Mouse (Mus musculus): ENCODE measurements at regions not wholly inside any gene's neighbourhood (a gene's known extent, or its start where the extent isn't known, plus 50 kb on each side); places are given as distances from the start of the nearest gene placed in this dataset.
A peak's percentile ranks its signal among the peaks of the same experiment; 100 is the strongest.
"Not testable (repeated sequence)": the region's sequence is repeated elsewhere in the genome, so short reads cannot be mapped to it uniquely, and the experiment has no call there.

DNA sequence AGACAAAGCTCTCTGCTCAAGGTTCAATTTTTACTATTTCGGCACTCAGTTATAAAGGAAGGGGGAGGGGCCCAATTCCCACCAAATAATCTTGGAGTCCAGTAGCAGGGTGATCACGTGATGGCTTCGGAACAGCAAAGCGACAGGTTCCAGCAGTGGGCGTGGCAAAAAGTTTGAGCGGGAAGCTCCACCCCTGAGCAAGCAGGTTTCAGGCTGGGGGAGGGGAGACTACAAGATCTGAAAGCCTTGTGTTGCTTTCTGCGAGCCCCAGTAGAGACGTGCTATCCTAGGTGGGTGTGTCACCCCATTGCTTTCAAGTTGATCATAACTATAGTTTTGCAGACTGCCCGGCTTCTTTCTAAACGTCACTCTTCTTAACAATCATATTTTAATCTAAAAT lies 106.8 kb upstream of the Supt20 start:
- not testable (repeated sequence) for DNase-seq (ENCODE audit: low spot score, missing footprints); H3K4me3 ChIP-seq (ENCODE audit: low read depth, low read length); ATAC-seq (ENCODE audit: low FRiP score); H3K36me3 ChIP-seq (ENCODE audit: control insufficient read depth, insufficient read depth, low read length); H3K4me2 ChIP-seq; H3K9me3 ChIP-seq (ENCODE audit: control insufficient read depth, low read length); H3K9ac ChIP-seq (ENCODE audit: low read length); H3K27ac ChIP-seq (ENCODE audit: low read depth, low read length); H3K27me3 ChIP-seq (ENCODE audit: control insufficient read depth, insufficient read depth, low read length); H3K4me1 ChIP-seq (ENCODE audit: control insufficient read depth, insufficient read depth, low read length)
- 85% methylated on average over 9 of the region's 10 CpGs for WGBS

DNA sequence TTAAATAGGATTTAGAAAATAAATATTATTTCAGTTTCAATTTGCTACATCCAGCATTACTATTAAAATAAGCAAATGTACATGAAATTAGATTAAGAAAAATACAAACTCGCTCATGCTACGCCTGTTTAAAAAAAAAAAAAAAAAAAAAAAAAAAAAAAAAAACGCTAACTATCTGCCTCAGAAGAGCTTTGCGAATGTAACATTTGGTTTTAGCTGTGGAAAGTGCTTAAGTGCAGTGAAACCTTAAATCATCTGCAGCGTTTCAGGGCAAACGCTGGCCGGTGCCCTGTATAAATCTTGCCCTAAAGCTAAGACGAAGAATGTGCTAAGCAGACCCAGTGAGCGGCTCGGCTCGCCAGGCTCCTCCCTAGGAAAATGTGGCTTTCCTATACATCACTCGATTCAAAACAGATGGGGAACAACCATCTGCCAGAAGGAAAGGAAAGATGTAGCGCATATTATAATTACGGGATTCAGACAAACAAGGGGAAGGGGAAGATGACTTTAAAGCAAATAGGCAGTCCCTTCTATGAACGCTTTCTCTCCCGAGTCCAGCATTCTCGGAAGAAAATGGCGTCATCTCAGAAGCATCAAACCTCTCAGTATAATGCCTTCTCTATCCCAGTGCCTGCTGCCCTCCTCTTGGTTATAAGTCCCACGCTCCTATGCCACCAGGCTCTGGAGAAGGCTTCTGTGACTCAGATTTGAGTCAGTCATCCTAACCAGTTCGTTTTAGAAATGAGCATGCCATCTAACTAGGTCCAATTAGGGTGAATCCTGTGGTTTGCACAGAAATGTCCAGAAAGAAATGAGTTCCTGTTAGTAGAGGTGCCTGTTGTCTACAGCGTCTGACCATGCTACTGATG lies 105.2 kb upstream of the Supt20 start:
- no peaks in the 10 kb centered on the region for H3K36me3 ChIP-seq (ENCODE audit: control insufficient read depth, insufficient read depth, low read length)
- no peak overlapping the region for H3K27ac ChIP-seq (ENCODE audit: low read depth, low read length)
- no peak overlapping the region for H3K4me3 ChIP-seq (ENCODE audit: low read depth, low read length)
- H3K4me2 ChIP-seq, result no peak overlapping the region
- H3K9ac ChIP-seq (ENCODE audit: low read length), result no peak overlapping the region
- WGBS, result 84% methylated on average over 21 of the region's 21 CpGs
- no peaks in the 10 kb centered on the region for H3K27me3 ChIP-seq (ENCODE audit: control insufficient read depth, insufficient read depth, low read length)
- H3K9me3 ChIP-seq (ENCODE audit: control insufficient read depth, low read length), result peaks cover 4% of the 10 kb centered on the region; the same call in 1 of the 2 replicates
- DNase-seq (ENCODE audit: low spot score, missing footprints) (no peak), ATAC-seq (ENCODE audit: low FRiP score) (no peak)
- H3K4me1 ChIP-seq (ENCODE audit: control insufficient read depth, insufficient read depth, low read length), result no peaks in the 10 kb centered on the region

DNA sequence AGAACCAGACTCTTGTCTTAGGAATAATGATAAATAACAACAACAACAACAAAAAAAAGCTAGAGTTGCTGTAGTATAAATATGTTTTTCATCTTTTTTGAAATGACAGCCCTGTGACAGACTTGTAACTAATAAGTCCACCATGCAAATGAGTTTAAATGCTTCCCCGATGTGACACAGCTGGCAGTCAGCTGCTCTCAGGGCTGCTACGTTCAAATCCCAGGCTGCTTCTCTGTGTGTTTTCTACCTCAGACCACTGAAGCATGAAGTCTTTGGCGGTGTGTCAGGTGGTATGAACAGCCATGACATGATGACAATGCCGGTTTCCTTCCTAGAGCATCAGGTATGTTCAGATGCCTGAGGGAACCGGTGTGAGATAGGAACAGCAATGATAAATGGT lies 104.4 kb upstream of the Supt20 start:
- peaks cover 4% of the 10 kb centered on the region; the same call in 1 of the 2 replicates for H3K9me3 ChIP-seq (ENCODE audit: control insufficient read depth, low read length)
- no peaks in the 10 kb centered on the region for H3K27me3 ChIP-seq (ENCODE audit: control insufficient read depth, insufficient read depth, low read length)
- DNase-seq (ENCODE audit: low spot score, missing footprints) (no peak), ATAC-seq (ENCODE audit: low FRiP score) (no peak)
- H3K4me2 ChIP-seq, result no peak overlapping the region
- whole genome bisulfite sequencing, result 72% methylated on average over 5 of the region's 5 CpGs
- H3K36me3 ChIP-seq (ENCODE audit: control insufficient read depth, insufficient read depth, low read length), result no peaks in the 10 kb centered on the region
- no peaks in the 10 kb centered on the region for H3K4me1 ChIP-seq (ENCODE audit: control insufficient read depth, insufficient read depth, low read length)
- no peak overlapping the region for H3K4me3 ChIP-seq (ENCODE audit: low read depth, low read length)
- H3K27ac ChIP-seq (ENCODE audit: low read depth, low read length), result no peak overlapping the region
- H3K9ac ChIP-seq (ENCODE audit: low read length), result no peak overlapping the region

DNA sequence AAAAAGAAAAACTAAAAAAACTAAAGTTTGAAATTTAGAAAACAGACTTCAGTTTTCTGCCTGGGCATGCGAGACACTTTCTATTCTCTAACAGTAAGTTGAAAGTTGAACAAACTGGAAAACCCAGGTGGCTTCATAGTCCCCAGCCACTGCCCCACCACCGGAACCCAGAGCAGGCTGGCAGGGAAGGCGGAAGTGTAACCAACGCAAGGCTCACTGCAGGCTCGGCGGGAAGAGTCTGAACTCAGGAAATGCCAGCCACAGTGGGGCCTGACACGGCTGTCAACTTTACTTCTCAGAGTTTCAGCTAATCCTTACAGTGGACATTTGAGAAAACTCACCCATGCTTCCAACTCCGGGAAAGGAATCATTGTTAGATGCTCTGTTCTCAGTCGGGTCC lies 102.6 kb upstream of the Supt20 start:
- 80% methylated on average over 9 of the region's 9 CpGs for WGBS
- H3K27ac ChIP-seq (ENCODE audit: low read depth, low read length), result no peak overlapping the region
- peaks cover 4% of the 10 kb centered on the region; the same call in 1 of the 2 replicates for H3K9me3 ChIP-seq (ENCODE audit: control insufficient read depth, low read length)
- no peak overlapping the region for H3K4me3 ChIP-seq (ENCODE audit: low read depth, low read length)
- H3K9ac ChIP-seq (ENCODE audit: low read length), result no peak overlapping the region
- H3K4me2 ChIP-seq, result no peak overlapping the region
- no peaks in the 10 kb centered on the region for H3K36me3 ChIP-seq (ENCODE audit: control insufficient read depth, insufficient read depth, low read length)
- no peaks in the 10 kb centered on the region for H3K27me3 ChIP-seq (ENCODE audit: control insufficient read depth, insufficient read depth, low read length)
- DNase-seq (ENCODE audit: low spot score, missing footprints), result no peak
- no peak for ATAC-seq (ENCODE audit: low FRiP score)
- no peaks in the 10 kb centered on the region for H3K4me1 ChIP-seq (ENCODE audit: control insufficient read depth, insufficient read depth, low read length)

DNA sequence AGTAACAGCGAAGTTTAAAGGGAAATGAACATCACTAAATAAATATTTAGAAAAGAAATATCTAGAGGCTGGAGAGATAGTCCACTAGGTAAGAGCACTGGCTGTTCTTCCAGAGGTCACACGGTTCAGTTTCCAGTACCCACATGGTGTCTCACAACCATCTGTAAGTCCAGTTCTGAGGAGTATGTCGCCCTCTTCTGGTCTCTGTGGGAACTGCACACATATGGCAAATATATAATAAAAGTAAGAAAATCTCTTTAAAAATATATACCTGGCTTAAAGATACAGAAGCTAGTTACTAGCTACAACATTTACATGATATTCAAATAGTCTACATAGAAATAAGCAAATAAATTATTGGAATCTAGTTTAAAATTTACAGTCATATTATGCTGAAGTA lies 101.4 kb upstream of the Supt20 start:
- Histone ChIP-seq H3K9me3 (ENCODE audit: control insufficient read depth, low read length) (peaks cover 4% of the 10 kb centered on the region; the same call in 1 of the 2 replicates), H3K9ac (ENCODE audit: low read length) (no peak overlapping the region), H3K36me3 (ENCODE audit: control insufficient read depth, insufficient read depth, low read length) (no peaks in the 10 kb centered on the region), H3K27me3 (ENCODE audit: control insufficient read depth, insufficient read depth, low read length) (no peaks in the 10 kb centered on the region), H3K27ac (ENCODE audit: low read depth, low read length) (no peak overlapping the region), H3K4me1 (ENCODE audit: control insufficient read depth, insufficient read depth, low read length) (no peaks in the 10 kb centered on the region), H3K4me3 (ENCODE audit: low read depth, low read length) (no peak overlapping the region), H3K4me2 (no peak overlapping the region)
- ATAC-seq (ENCODE audit: low FRiP score) (no peak), DNase-seq (ENCODE audit: low spot score, missing footprints) (peak; percentile 78)
- 64% methylated on average over 3 of the region's 3 CpGs for WGBS

DNA sequence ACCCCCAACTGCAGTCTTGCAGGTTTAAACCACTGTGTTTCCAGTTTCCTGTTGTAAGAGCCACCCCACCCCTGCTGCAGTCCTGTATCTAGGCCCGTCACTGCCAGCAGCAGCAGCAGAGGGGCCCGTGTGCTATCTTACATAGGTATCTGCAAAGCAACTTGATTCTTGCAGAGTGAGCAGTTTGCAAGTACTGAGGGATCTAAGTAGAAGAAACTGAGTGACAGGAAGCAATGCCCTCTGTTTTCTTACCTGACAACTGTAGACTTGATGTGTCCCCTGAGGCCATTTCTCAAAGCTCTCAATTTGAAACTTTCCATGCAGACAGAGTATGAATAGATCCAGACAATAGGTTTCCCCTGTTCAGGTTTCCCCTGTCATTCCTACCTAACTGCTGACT lies 100.5 kb upstream of the Supt20 start:
- H3K36me3 ChIP-seq (ENCODE audit: control insufficient read depth, insufficient read depth, low read length), result no peaks in the 10 kb centered on the region
- H3K9ac ChIP-seq (ENCODE audit: low read length), result no peak overlapping the region
- no peak overlapping the region for H3K4me2 ChIP-seq
- H3K4me3 ChIP-seq (ENCODE audit: low read depth, low read length), result no peak overlapping the region
- no peak for ATAC-seq (ENCODE audit: low FRiP score)
- no peak overlapping the region for H3K27ac ChIP-seq (ENCODE audit: low read depth, low read length)
- H3K4me1 ChIP-seq (ENCODE audit: control insufficient read depth, insufficient read depth, low read length), result no peaks in the 10 kb centered on the region
- H3K9me3 ChIP-seq (ENCODE audit: control insufficient read depth, low read length), result peaks cover 4% of the 10 kb centered on the region; the same call in 1 of the 2 replicates
- H3K27me3 ChIP-seq (ENCODE audit: control insufficient read depth, insufficient read depth, low read length), result no peaks in the 10 kb centered on the region
- 85% methylated on average over 2 of the region's 2 CpGs for WGBS
- DNase-seq (ENCODE audit: low spot score, missing footprints), result no peak

DNA sequence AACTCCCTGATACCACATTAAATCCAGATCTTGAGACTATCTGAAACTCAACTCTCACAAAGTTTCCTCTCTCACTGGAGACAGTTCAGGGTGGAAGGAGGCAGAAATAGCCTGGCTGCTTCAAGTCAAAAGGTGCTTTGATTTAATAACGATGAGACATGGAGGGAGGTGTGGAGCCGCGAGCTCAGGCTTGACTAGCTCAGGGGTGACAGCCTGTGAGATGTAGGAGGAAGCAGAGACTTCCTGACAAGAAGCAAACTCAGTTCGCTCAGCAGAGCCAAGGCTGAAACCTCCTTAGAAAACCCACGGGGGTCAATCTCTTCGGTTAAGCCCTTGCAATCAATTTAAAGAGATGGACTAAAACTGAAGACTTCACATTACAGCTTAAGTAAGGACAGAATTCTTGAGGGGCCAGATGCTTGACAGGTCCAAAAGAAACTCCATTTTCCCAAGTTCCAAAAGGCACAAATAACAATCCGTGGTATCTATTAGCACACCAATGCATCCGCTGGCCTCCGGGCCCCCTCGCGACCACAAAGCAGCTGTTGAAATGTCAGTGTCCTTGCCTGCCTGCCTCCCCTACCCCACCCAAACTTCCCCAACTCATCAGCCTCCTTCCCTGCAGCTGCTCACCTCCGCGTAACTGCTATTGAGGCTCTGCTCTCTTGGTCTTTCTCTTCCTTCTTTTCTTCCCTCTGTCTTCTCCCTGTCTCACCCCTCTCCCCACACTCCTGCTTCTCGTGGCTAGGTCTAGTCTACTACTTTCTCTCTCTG lies 99.8 kb upstream of the Supt20 start:
- DNase-seq (ENCODE audit: low spot score, missing footprints), result peak; percentile 69
- H3K4me3 ChIP-seq (ENCODE audit: low read depth, low read length), result no peak overlapping the region
- WGBS, result 84% methylated on average over 14 of the region's 14 CpGs
- H3K27ac ChIP-seq (ENCODE audit: low read depth, low read length), result no peak overlapping the region
- no peaks in the 10 kb centered on the region for H3K36me3 ChIP-seq (ENCODE audit: control insufficient read depth, insufficient read depth, low read length)
- H3K9ac ChIP-seq (ENCODE audit: low read length), result no peak overlapping the region
- H3K27me3 ChIP-seq (ENCODE audit: control insufficient read depth, insufficient read depth, low read length), result no peaks in the 10 kb centered on the region
- H3K9me3 ChIP-seq (ENCODE audit: control insufficient read depth, low read length), result peaks cover 4% of the 10 kb centered on the region; the same call in 1 of the 2 replicates
- H3K4me1 ChIP-seq (ENCODE audit: control insufficient read depth, insufficient read depth, low read length), result no peaks in the 10 kb centered on the region
- no peak for ATAC-seq (ENCODE audit: low FRiP score)
- no peak overlapping the region for H3K4me2 ChIP-seq

DNA sequence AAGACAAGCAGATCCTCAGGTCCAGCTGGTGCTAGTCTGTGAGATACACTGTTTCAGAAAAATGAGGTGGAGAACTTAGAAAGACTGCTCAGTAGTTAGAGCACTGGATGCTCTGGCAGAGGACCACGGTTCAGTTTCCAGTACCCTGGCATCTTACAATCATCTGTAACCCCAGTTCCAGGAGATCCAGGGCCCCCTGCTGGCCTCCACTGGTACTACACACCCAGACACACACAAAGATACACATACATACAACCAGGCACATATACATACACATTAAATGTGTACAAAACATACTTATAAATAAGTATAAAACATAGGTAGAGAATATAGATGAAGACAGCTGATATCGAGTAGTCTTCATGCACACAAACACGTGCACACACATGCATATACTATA lies 97.4 kb upstream of the Supt20 start:
- no peak overlapping the region for H3K9ac ChIP-seq (ENCODE audit: low read length)
- ATAC-seq (ENCODE audit: low FRiP score), result no peak
- no peak overlapping the region for H3K4me3 ChIP-seq (ENCODE audit: low read depth, low read length)
- no peaks in the 10 kb centered on the region; the same call in 1 of the 2 replicates for H3K4me1 ChIP-seq (ENCODE audit: control insufficient read depth, insufficient read depth, low read length)
- H3K4me2 ChIP-seq, result no peak overlapping the region
- H3K27me3 ChIP-seq (ENCODE audit: control insufficient read depth, insufficient read depth, low read length), result no peaks in the 10 kb centered on the region
- 84% methylated on average over 3 of the region's 3 CpGs for WGBS
- DNase-seq (ENCODE audit: low spot score, missing footprints), result peak; percentile 21
- H3K9me3 ChIP-seq (ENCODE audit: control insufficient read depth, low read length), result peaks cover 4% of the 10 kb centered on the region; the same call in 1 of the 2 replicates
- no peak overlapping the region for H3K27ac ChIP-seq (ENCODE audit: low read depth, low read length)
- no peaks in the 10 kb centered on the region for H3K36me3 ChIP-seq (ENCODE audit: control insufficient read depth, insufficient read depth, low read length)
